Mouse (Mus musculus): Measurements from ENCODE around the gene Grid1. TPM values are rescaled to one million over a fixed set of nuclear protein-coding genes. Genes with fewer than 3 reads are reported as not detected.

Grid1 gene
- total and polyA plus RNA-seq, 3 experiments: 0.04 TPM; not detected in 2

DNA sequence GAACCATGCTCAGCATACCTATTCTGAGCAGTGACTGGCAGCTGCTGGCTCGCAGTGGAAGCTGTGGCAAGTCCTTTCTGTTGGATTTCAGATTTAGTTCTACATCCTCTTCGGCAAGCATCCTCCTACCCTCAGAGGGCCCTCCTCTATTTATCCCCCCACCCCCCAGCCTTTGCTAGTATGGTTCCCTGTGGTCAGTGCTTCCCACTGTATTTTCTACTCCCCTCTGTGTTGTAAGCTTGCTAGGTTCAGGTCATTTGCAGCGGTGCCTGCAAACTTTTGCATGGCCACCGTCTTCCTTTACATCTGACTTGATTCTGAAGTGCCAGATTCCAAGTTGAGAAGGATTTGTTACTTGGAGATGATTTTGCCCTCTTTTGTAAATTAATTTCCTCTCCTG, 378.5 kb downstream of the Grid1 start:
- no peaks in the 10 kb centered on the region for H3K27me3 ChIP-seq (ENCODE audit: control insufficient read depth, insufficient read depth, low read length)
- no peak overlapping the region for H3K9ac ChIP-seq (ENCODE audit: low read depth, low read length)
- TF ChIP-seq CTCF (IDR thresholded peaks at IDR 0.05) (no peak), POLR2A (IDR thresholded peaks at IDR 0.05; ENCODE audit: insufficient read depth, low read depth, low read length) (no peak), EP300 (IDR thresholded peaks at IDR 0.05; ENCODE audit: insufficient read depth, low read depth, low read length) (no peak)
- no peak overlapping the region for H3K27ac ChIP-seq
- intact Hi-C loops (cut with DNase I): no loop called here
- no peaks in the 10 kb centered on the region for H3K36me3 ChIP-seq (ENCODE audit: control insufficient read depth, insufficient read depth, low read length)
- no peak overlapping the region for H3K4me3 ChIP-seq
- no peak for DNase-seq
- no peaks in the 10 kb centered on the region for H3K79me2 ChIP-seq (replicated peaks; ENCODE audit: control insufficient read depth, insufficient read depth, low read length)
- WGBS: 81% methylated on average over 4 of the region's 4 CpGs
- no peaks in the 10 kb centered on the region for H3K4me1 ChIP-seq (ENCODE audit: control insufficient read depth, insufficient read depth, low read length)

DNA sequence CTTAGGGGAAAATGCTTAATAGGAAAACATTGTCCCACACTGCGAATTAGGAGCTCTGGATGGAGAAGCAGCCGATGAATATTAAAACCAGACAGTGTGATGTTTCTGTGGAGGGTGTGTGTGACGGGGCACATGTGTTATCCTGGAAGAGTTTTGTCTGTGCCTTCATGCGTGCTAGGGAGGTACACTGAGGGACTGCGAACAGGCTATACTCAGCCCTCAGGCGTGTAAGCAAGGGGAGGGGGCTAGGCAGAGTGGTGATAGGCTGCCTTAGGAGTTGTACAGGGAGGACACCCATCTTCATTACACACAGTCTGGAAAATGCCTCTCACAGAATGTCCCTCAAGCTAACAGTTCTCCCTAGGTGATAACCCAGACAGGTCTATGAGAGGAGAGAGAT, 379.0 kb downstream of the Grid1 start:
- Histone ChIP-seq H3K27ac (no peak overlapping the region), H3K9ac (ENCODE audit: low read depth, low read length) (no peak overlapping the region), H3K79me2 (replicated peaks; ENCODE audit: control insufficient read depth, insufficient read depth, low read length) (no peaks in the 10 kb centered on the region), H3K36me3 (ENCODE audit: control insufficient read depth, insufficient read depth, low read length) (no peaks in the 10 kb centered on the region), H3K4me3 (no peak overlapping the region), H3K27me3 (ENCODE audit: control insufficient read depth, insufficient read depth, low read length) (no peaks in the 10 kb centered on the region), H3K4me1 (ENCODE audit: control insufficient read depth, insufficient read depth, low read length) (no peaks in the 10 kb centered on the region)
- intact Hi-C loops (cut with DNase I): no loop called here
- DNase-seq: no peak
- TF ChIP-seq EP300 (IDR thresholded peaks at IDR 0.05; ENCODE audit: insufficient read depth, low read depth, low read length): no peak
- TF ChIP-seq CTCF (IDR thresholded peaks at IDR 0.05): no peak
- TF ChIP-seq POLR2A (IDR thresholded peaks at IDR 0.05; ENCODE audit: insufficient read depth, low read depth, low read length): no peak
- 80% methylated on average over 6 of the region's 6 CpGs for WGBS

DNA sequence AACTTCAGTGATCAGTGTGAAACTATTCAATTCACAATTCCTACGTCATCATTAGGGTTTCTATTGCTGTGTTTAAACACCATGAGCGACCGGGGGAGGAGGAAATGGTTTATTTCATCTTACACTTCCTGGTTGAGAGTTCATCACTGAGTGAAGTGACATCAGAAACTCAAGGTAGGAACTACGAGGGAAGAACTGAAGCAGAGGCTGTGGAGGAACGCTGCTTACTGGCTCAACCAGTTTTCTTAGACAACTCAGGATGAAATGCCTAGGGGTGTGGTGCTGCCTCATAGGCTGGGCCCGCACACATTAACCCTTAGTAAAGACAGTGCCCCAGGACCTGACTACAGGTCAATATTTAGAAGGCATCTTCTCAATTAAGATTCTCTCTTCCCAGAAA, 389.5 kb downstream of the Grid1 start:
- Histone ChIP-seq H3K27ac (no peak overlapping the region), H3K4me3 (no peak overlapping the region)

DNA sequence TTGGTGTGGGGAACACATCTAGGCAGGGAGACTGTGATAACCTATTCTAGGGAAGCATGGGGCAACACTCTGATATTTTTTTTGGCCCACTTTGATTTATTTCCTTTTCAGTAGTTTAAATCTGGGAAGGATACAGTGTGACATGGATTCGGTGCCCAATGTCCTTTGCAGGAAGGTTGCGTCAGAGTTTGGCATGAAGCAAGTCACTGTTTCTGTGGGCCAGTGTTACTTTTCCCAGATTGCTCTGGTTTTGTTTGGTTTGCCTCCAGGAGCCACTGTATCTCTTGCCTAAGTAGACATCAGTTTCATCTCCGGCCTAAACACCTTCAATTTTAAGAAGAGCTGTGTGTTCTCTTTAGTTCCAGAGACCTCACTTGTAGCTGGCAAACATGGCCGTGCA, 399.1 kb downstream of the Grid1 start:
- TF ChIP-seq POLR2A (IDR thresholded peaks at IDR 0.05; ENCODE audit: insufficient read depth, low read depth, low read length): no peak
- no peak for TF ChIP-seq EP300 (IDR thresholded peaks at IDR 0.05; ENCODE audit: insufficient read depth, low read depth, low read length)
- no peak for TF ChIP-seq CTCF (IDR thresholded peaks at IDR 0.05)
- Histone ChIP-seq H3K79me2 (replicated peaks; ENCODE audit: control insufficient read depth, insufficient read depth, low read length) (no peaks in the 10 kb centered on the region), H3K9ac (ENCODE audit: low read depth, low read length) (no peak overlapping the region), H3K4me1 (ENCODE audit: control insufficient read depth, insufficient read depth, low read length) (no peaks in the 10 kb centered on the region), H3K27ac (no peak overlapping the region), H3K36me3 (ENCODE audit: control insufficient read depth, insufficient read depth, low read length) (no peaks in the 10 kb centered on the region), H3K27me3 (ENCODE audit: control insufficient read depth, insufficient read depth, low read length) (no peaks in the 10 kb centered on the region), H3K4me3 (no peak overlapping the region)
- intact Hi-C loops (cut with DNase I): no loop called here
- WGBS: 67% methylated on average over 4 of the region's 4 CpGs
- no peak for DNase-seq

More for the DNA sequence above, 389.5 kb downstream of the Grid1 start:
- Histone ChIP-seq H3K4me1 (ENCODE audit: control insufficient read depth, insufficient read depth, low read length) (no peaks in the 10 kb centered on the region), H3K27me3 (ENCODE audit: control insufficient read depth, insufficient read depth, low read length) (no peaks in the 10 kb centered on the region), H3K36me3 (ENCODE audit: control insufficient read depth, insufficient read depth, low read length) (no peaks in the 10 kb centered on the region), H3K79me2 (replicated peaks; ENCODE audit: control insufficient read depth, insufficient read depth, low read length) (no peaks in the 10 kb centered on the region), H3K9ac (ENCODE audit: low read depth, low read length) (no peak overlapping the region)
- intact Hi-C loops (cut with DNase I): no loop called here
- no peak for TF ChIP-seq CTCF (IDR thresholded peaks at IDR 0.05)
- no peak for TF ChIP-seq EP300 (IDR thresholded peaks at IDR 0.05; ENCODE audit: insufficient read depth, low read depth, low read length)
- TF ChIP-seq POLR2A (IDR thresholded peaks at IDR 0.05; ENCODE audit: insufficient read depth, low read depth, low read length): no peak
- DNase-seq: no peak
- 70% methylated on average over 6 of the region's 6 CpGs for WGBS

DNA sequence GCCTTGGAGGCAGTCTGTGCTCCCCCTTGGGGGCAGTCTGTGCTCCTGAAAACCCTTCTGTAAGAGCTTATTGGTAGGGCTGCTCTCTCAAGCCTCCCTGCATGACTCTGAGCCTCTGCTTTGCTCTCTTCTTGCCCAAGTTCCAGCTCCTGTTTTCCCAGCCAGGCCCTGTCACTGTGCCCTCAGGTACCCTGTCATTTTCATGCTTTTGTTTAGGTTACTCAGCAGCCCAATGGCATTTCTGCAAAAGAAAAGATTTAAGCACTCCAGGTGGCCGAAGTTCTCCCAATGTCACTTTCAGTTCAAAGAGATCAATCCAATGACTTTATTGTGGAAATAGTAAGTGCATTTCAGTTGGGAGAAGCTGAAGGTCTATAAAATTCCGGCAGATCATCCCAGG, 402.3 kb downstream of the Grid1 start:
- WGBS: 66% methylated on average over 2 of the region's 2 CpGs
- intact Hi-C loops (cut with DNase I): no loop called here
- H3K36me3 ChIP-seq (ENCODE audit: control insufficient read depth, insufficient read depth, low read length): no peaks in the 10 kb centered on the region

DNA sequence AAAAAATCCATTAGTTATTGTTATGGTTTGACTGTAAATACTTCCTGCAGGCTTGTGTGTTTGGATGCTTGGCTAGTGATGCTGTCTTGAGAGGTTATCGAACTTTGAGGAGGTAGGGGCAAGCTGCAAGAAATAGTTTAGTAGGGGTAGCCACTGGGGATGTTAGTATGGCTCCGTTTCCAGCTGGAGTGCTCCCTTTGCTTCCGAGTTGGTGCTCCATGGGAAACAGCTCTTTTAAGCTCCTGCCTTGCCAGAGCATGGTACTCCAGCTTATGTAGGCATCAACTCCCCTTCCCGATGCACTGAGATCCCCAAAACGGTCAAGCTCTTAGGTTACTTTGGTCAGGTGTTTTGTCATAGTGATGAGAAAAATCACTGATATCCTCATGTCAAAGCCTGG, 407.7 kb downstream of the Grid1 start:
- WGBS: 82% methylated on average over 5 of the region's 5 CpGs
- no peak for DNase-seq
- H3K9ac ChIP-seq (ENCODE audit: low read depth, low read length): no peak overlapping the region
- no peak overlapping the region for H3K4me3 ChIP-seq
- intact Hi-C loops (cut with DNase I): no loop called here
- no peaks in the 10 kb centered on the region for H3K4me1 ChIP-seq (ENCODE audit: control insufficient read depth, insufficient read depth, low read length)
- no peak overlapping the region for H3K27ac ChIP-seq
- TF ChIP-seq POLR2A (IDR thresholded peaks at IDR 0.05; ENCODE audit: insufficient read depth, low read depth, low read length): no peak
- TF ChIP-seq CTCF (IDR thresholded peaks at IDR 0.05): no peak
- TF ChIP-seq EP300 (IDR thresholded peaks at IDR 0.05; ENCODE audit: insufficient read depth, low read depth, low read length): no peak
- no peaks in the 10 kb centered on the region for H3K79me2 ChIP-seq (replicated peaks; ENCODE audit: control insufficient read depth, insufficient read depth, low read length)
- no peaks in the 10 kb centered on the region for H3K36me3 ChIP-seq (ENCODE audit: control insufficient read depth, insufficient read depth, low read length)
- H3K27me3 ChIP-seq (ENCODE audit: control insufficient read depth, insufficient read depth, low read length): no peaks in the 10 kb centered on the region

More for the DNA sequence above, 402.3 kb downstream of the Grid1 start:
- Histone ChIP-seq H3K27me3 (ENCODE audit: control insufficient read depth, insufficient read depth, low read length) (no peaks in the 10 kb centered on the region), H3K79me2 (replicated peaks; ENCODE audit: control insufficient read depth, insufficient read depth, low read length) (no peaks in the 10 kb centered on the region), H3K9ac (ENCODE audit: low read depth, low read length) (no peak overlapping the region), H3K27ac (no peak overlapping the region), H3K4me1 (ENCODE audit: control insufficient read depth, insufficient read depth, low read length) (no peaks in the 10 kb centered on the region), H3K4me3 (no peak overlapping the region)
- DNase-seq: no peak
- TF ChIP-seq EP300 (IDR thresholded peaks at IDR 0.05; ENCODE audit: insufficient read depth, low read depth, low read length) (no peak), POLR2A (IDR thresholded peaks at IDR 0.05; ENCODE audit: insufficient read depth, low read depth, low read length) (no peak), CTCF (IDR thresholded peaks at IDR 0.05) (no peak)
